In genomic region chr7:142347542-142347941, GRCm38 (mm10) we compare ENCODE assay signal across 22 mouse cellular contexts. TPM values are rescaled to one million over a fixed set of nuclear protein-coding genes. Genes with fewer than 3 reads are reported as not detected.
DNase-seq lines count a peak whose midpoint lies in the region; ATAC-seq lines count a peak whose summit lies in the region.
"Had no signal": no experiment of that assay in that cellular context is flagged by ENCODE, and none has a peak within 500 bp of the region (broad histone marks: within the 10 kb centered on the region; RNA-seq: fewer than 3 reads in every experiment).

No protein-coding gene starts in this region.

- 0 out of 2 replicates have a peak, but pooled peaks have one; percentile 42 for ATAC-seq in erythroblast, adult 5-6 weeks (replicated peaks; ENCODE audit: low FRiP score, poor library complexity, severe bottlenecking)
- ATAC-seq in liver, embryonic 11.5 days (replicated peaks; ENCODE audit: low FRiP score) = peak; percentile 76
- ATAC-seq in liver, embryonic 15.5 days (ENCODE audit: insufficient read depth) = peak; percentile 66; the same call in 1 of the 2 replicates
- ATAC-seq in forebrain, embryonic 11.5 days (replicated peaks; ENCODE audit: low FRiP score) = no peak
- ATAC-seq in midbrain, embryonic 14.5 days (ENCODE audit: low FRiP score, low TSS enrichment) = no peak
- ATAC-seq in heart, embryonic 11.5 days (replicated peaks; ENCODE audit: insufficient number of reproducible peaks, low FRiP score, low TSS enrichment) = no peak
- ATAC-seq: forebrain, embryonic 15.5 days had no signal

- H3K4me3 ChIP-seq in liver, embryonic 11.5 days (ENCODE audit: low read depth, low read length) = no peak overlapping the region
- H3K4me3 ChIP-seq in liver, embryonic 15.5 days (replicated peaks) = no peak overlapping the region
- H3K4me3 ChIP-seq in forebrain, embryonic 11.5 days (ENCODE audit: low read depth, low read length) = no peak overlapping the region
- no peak overlapping the region for H3K4me3 ChIP-seq in midbrain, embryonic 14.5 days (replicated peaks; ENCODE audit: low read depth, low read length)
- no peak overlapping the region for H3K4me3 ChIP-seq in heart, embryonic 11.5 days (ENCODE audit: low read depth, low read length)
- H3K4me3 ChIP-seq: embryonic facial prominence, embryonic 13.5 days; forebrain, embryonic 10.5 days; forebrain, embryonic 15.5 days; hindbrain, embryonic 12.5 days had no signal

- no peak overlapping the region for H3K4me2 ChIP-seq in liver, embryonic 11.5 days
- H3K4me2 ChIP-seq in liver, embryonic 15.5 days = no peak overlapping the region
- H3K4me2 ChIP-seq in forebrain, embryonic 11.5 days (ENCODE audit: low read depth, low read length, severe bottlenecking) = no peak overlapping the region
- no peak overlapping the region for H3K4me2 ChIP-seq in midbrain, embryonic 14.5 days (ENCODE audit: low read length)
- no peak overlapping the region for H3K4me2 ChIP-seq in heart, embryonic 11.5 days
- H3K4me2 ChIP-seq: embryonic facial prominence, embryonic 13.5 days; forebrain, embryonic 15.5 days; hindbrain, embryonic 12.5 days had no signal

- no peaks in the 10 kb centered on the region for H3K36me3 ChIP-seq in liver, embryonic 11.5 days (ENCODE audit: control insufficient read depth, insufficient read depth, low read length)
- no peaks in the 10 kb centered on the region for H3K36me3 ChIP-seq in liver, embryonic 15.5 days (replicated peaks)
- no peaks in the 10 kb centered on the region for H3K36me3 ChIP-seq in forebrain, embryonic 11.5 days (ENCODE audit: control insufficient read depth, insufficient read depth, low read length)
- no peaks in the 10 kb centered on the region for H3K36me3 ChIP-seq in midbrain, embryonic 14.5 days (ENCODE audit: control insufficient read depth, insufficient read depth, low read length)
- no peaks in the 10 kb centered on the region for H3K36me3 ChIP-seq in heart, embryonic 11.5 days (ENCODE audit: control insufficient read depth, insufficient read depth, low read length)
- H3K36me3 ChIP-seq: embryonic facial prominence, embryonic 13.5 days; forebrain, embryonic 10.5 days; forebrain, embryonic 15.5 days; hindbrain, embryonic 12.5 days had no signal

- 38% methylated on average over 4 of the region's 4 CpGs for WGBS in liver, embryonic 11.5 days
- 26% methylated on average over 4 of the region's 4 CpGs for WGBS in liver, embryonic 15.5 days (ENCODE audit: insufficient replicate concordance)
- WGBS in forebrain, embryonic 11.5 days = 85% methylated on average over 4 of the region's 4 CpGs
- WGBS in midbrain, embryonic 14.5 days = 82% methylated on average over 4 of the region's 4 CpGs
- WGBS in heart, embryonic 11.5 days (ENCODE audit: insufficient replicate concordance) = 58% methylated on average over 4 of the region's 4 CpGs

- H3K9me3 ChIP-seq in liver, embryonic 11.5 days (ENCODE audit: control insufficient read depth, low read length) = no peaks in the 10 kb centered on the region
- no peaks in the 10 kb centered on the region for H3K9me3 ChIP-seq in liver, embryonic 15.5 days (replicated peaks)
- no peaks in the 10 kb centered on the region for H3K9me3 ChIP-seq in forebrain, embryonic 11.5 days (ENCODE audit: control insufficient read depth, low read length)
- H3K9me3 ChIP-seq in midbrain, embryonic 14.5 days (ENCODE audit: control insufficient read depth, low read length) = no peaks in the 10 kb centered on the region
- H3K9me3 ChIP-seq in heart, embryonic 11.5 days (replicated peaks; ENCODE audit: control insufficient read depth, low read length) = no peaks in the 10 kb centered on the region
- H3K9me3 ChIP-seq: embryonic facial prominence, embryonic 13.5 days; forebrain, embryonic 10.5 days; forebrain, embryonic 15.5 days; hindbrain, embryonic 12.5 days had no signal

- H3K27me3 ChIP-seq in liver, embryonic 11.5 days (replicated peaks; ENCODE audit: control insufficient read depth, insufficient read depth, low read length) = no peaks in the 10 kb centered on the region
- H3K27me3 ChIP-seq in liver, embryonic 15.5 days = no peaks in the 10 kb centered on the region
- H3K27me3 ChIP-seq in forebrain, embryonic 11.5 days (ENCODE audit: control insufficient read depth, insufficient read depth, low read length) = no peaks in the 10 kb centered on the region
- no peaks in the 10 kb centered on the region for H3K27me3 ChIP-seq in midbrain, embryonic 14.5 days (ENCODE audit: control insufficient read depth, insufficient read depth, low read length)
- no peaks in the 10 kb centered on the region for H3K27me3 ChIP-seq in heart, embryonic 11.5 days (ENCODE audit: control insufficient read depth, insufficient read depth, low read length)
- H3K27me3 ChIP-seq: CH12.LX; embryonic facial prominence, embryonic 13.5 days; forebrain, embryonic 15.5 days had no signal

- no peak overlapping the region for H3K9ac ChIP-seq in liver, embryonic 11.5 days (ENCODE audit: low read depth, low read length)
- no peak overlapping the region for H3K9ac ChIP-seq in liver, embryonic 15.5 days
- H3K9ac ChIP-seq in forebrain, embryonic 11.5 days (ENCODE audit: low read length) = no peak overlapping the region
- H3K9ac ChIP-seq in midbrain, embryonic 14.5 days (replicated peaks; ENCODE audit: low read length) = no peak overlapping the region
- H3K9ac ChIP-seq in heart, embryonic 11.5 days (ENCODE audit: low read depth, low read length) = no peak overlapping the region
- H3K9ac ChIP-seq: embryonic facial prominence, embryonic 13.5 days; forebrain, embryonic 15.5 days; hindbrain, embryonic 12.5 days had no signal

- peaks cover 14% of the 10 kb centered on the region for H3K4me1 ChIP-seq in liver, embryonic 11.5 days (replicated peaks; ENCODE audit: control insufficient read depth, insufficient read depth, low read length)
- H3K4me1 ChIP-seq in liver, embryonic 15.5 days (replicated peaks) = peaks cover 53% of the 10 kb centered on the region
- no peaks in the 10 kb centered on the region for H3K4me1 ChIP-seq in forebrain, embryonic 11.5 days (replicated peaks; ENCODE audit: control insufficient read depth, insufficient read depth, low read length)
- 0 out of 2 replicates have a peak, but pooled peaks cover 10% of the 10 kb centered on the region for H3K4me1 ChIP-seq in midbrain, embryonic 14.5 days (ENCODE audit: control insufficient read depth, insufficient read depth, low read length)
- no peaks in the 10 kb centered on the region for H3K4me1 ChIP-seq in heart, embryonic 11.5 days (ENCODE audit: control insufficient read depth, insufficient read depth, low read length)

- H3K27ac ChIP-seq in liver, embryonic 11.5 days (ENCODE audit: low read depth, low read length) = no peak overlapping the region
- H3K27ac ChIP-seq in liver, embryonic 15.5 days (replicated peaks) = peak overlapping the region; percentile 57; the same call in 1 of the 2 replicates
- H3K27ac ChIP-seq in forebrain, embryonic 11.5 days (ENCODE audit: low read depth, low read length) = no peak overlapping the region
- no peak overlapping the region for H3K27ac ChIP-seq in midbrain, embryonic 14.5 days (replicated peaks; ENCODE audit: low read depth, low read length)
- H3K27ac ChIP-seq in heart, embryonic 11.5 days (ENCODE audit: low read depth, low read length) = no peak overlapping the region
- H3K27ac ChIP-seq: embryonic facial prominence, embryonic 13.5 days; forebrain, embryonic 10.5 days; forebrain, embryonic 15.5 days; hindbrain, embryonic 12.5 days had no signal

- DNase-seq in liver, embryonic 11.5 days (ENCODE audit: low spot score) = no peak
- DNase-seq in forebrain, embryonic 11.5 days (ENCODE audit: low spot score) = no peak
- no peak for DNase-seq in midbrain, embryonic 14.5 days
- DNase-seq: adrenal gland, adult 2 months; adrenal gland, postnatal 25 days; cerebellum, adult 18-20 months; cerebellum, adult 9-11 months; cerebellum, postnatal 36 days; gastrocnemius, postnatal 36 days; heart, adult 11 months; heart, postnatal 10 days; heart, postnatal 4 days had no signal

RNA-seq across cellular contexts. Expression of gene Ifitm10, which starts 26.0 kb away (rescaled TPM):
- 1.0 and 1.2 TPM in 2 replicates for total RNA-seq in erythroblast, adult 5-6 weeks (2015; ENCODE audit: low replicate concordance)
- total RNA-seq in erythroblast, adult 5-6 weeks (2017; ENCODE audit: low replicate concordance) = 0.42 TPM in 1 of 2 replicates, not detected in the other
- 1.8 and 2.4 TPM in 2 replicates for polyA plus RNA-seq in liver, embryonic 11.5 days (2014; fragmentation: Nextera tagmentation; extraction: Ambion mirVana)
- 1.9 and 2.1 TPM in 2 replicates for polyA plus RNA-seq in liver, embryonic 15.5 days (2015; fragmentation: Nextera tagmentation; extraction: Ambion mirVana)
- 0.24 and 0.32 TPM in 2 replicates for polyA plus RNA-seq in forebrain, embryonic 11.5 days (2014; fragmentation: Nextera tagmentation; extraction: Ambion mirVana)
- polyA plus RNA-seq in midbrain, embryonic 14.5 days (2014; fragmentation: Nextera tagmentation; extraction: Ambion mirVana) = 3.9 and 6.1 TPM in 2 replicates
- polyA plus RNA-seq in heart, embryonic 11.5 days (2014; fragmentation: Nextera tagmentation; extraction: Ambion mirVana) = 7.6 and 8.3 TPM in 2 replicates
- total RNA-seq: CH12.LX had no signal

RNA-seq across cellular contexts. Expression of gene Gm49369, which starts 34.9 kb away (rescaled TPM):
- total RNA-seq in erythroblast, adult 5-6 weeks (2015; ENCODE audit: low replicate concordance) = not detected in 2 replicates
- total RNA-seq in erythroblast, adult 5-6 weeks (2017; ENCODE audit: low replicate concordance) = 121 and 215 TPM in 2 replicates
- not detected in 2 replicates for polyA plus RNA-seq in liver, embryonic 11.5 days (2014; fragmentation: Nextera tagmentation; extraction: Ambion mirVana)
- 0.54 and 0.78 TPM in 2 replicates for polyA plus RNA-seq in liver, embryonic 15.5 days (2015; fragmentation: Nextera tagmentation; extraction: Ambion mirVana)
- not detected in 2 replicates for polyA plus RNA-seq in forebrain, embryonic 11.5 days (2014; fragmentation: Nextera tagmentation; extraction: Ambion mirVana)
- polyA plus RNA-seq in midbrain, embryonic 14.5 days (2014; fragmentation: Nextera tagmentation; extraction: Ambion mirVana) = 1.8 TPM in 1 of 2 replicates, not detected in the other
- polyA plus RNA-seq in heart, embryonic 11.5 days (2014; fragmentation: Nextera tagmentation; extraction: Ambion mirVana) = 1.9 TPM in 1 of 2 replicates, not detected in the other
- polyA plus RNA-seq: adrenal gland, adult 2 months; embryonic facial prominence, embryonic 13.5 days; forebrain, embryonic 10.5 days; heart, embryonic 14.5 days; hindbrain, embryonic 12.5 days had no signal

RNA-seq across cellular contexts. Expression of gene Ctsd, which starts 40.3 kb away (rescaled TPM):
- 138 and 155 TPM in 2 replicates for total RNA-seq in erythroblast, adult 5-6 weeks (2015; ENCODE audit: low replicate concordance)
- 126 and 150 TPM in 2 replicates for total RNA-seq in erythroblast, adult 5-6 weeks (2017; ENCODE audit: low replicate concordance)
- 316 and 340 TPM in 2 replicates for polyA plus RNA-seq in liver, embryonic 11.5 days (2014; fragmentation: Nextera tagmentation; extraction: Ambion mirVana)
- polyA plus RNA-seq in liver, embryonic 15.5 days (2015; fragmentation: Nextera tagmentation; extraction: Ambion mirVana) = 377 and 446 TPM in 2 replicates
- 129 and 147 TPM in 2 replicates for polyA plus RNA-seq in forebrain, embryonic 11.5 days (2014; fragmentation: Nextera tagmentation; extraction: Ambion mirVana)
- 208 and 229 TPM in 2 replicates for polyA plus RNA-seq in midbrain, embryonic 14.5 days (2014; fragmentation: Nextera tagmentation; extraction: Ambion mirVana)
- polyA plus RNA-seq in heart, embryonic 11.5 days (2014; fragmentation: Nextera tagmentation; extraction: Ambion mirVana) = 378 and 446 TPM in 2 replicates

RNA-seq across cellular contexts. Expression of gene Krtap5-4, which starts 44.2 kb away (rescaled TPM):
- not detected in 2 replicates for total RNA-seq in erythroblast, adult 5-6 weeks (2015; ENCODE audit: low replicate concordance)
- not detected in 2 replicates for total RNA-seq in erythroblast, adult 5-6 weeks (2017; ENCODE audit: low replicate concordance)
- polyA plus RNA-seq in liver, embryonic 11.5 days (2014; fragmentation: Nextera tagmentation; extraction: Ambion mirVana) = not detected in 2 replicates
- not detected in 2 replicates for polyA plus RNA-seq in liver, embryonic 15.5 days (2015; fragmentation: Nextera tagmentation; extraction: Ambion mirVana)
- not detected in 2 replicates for polyA plus RNA-seq in forebrain, embryonic 11.5 days (2014; fragmentation: Nextera tagmentation; extraction: Ambion mirVana)
- not detected in 2 replicates for polyA plus RNA-seq in midbrain, embryonic 14.5 days (2014; fragmentation: Nextera tagmentation; extraction: Ambion mirVana)
- polyA plus RNA-seq in heart, embryonic 11.5 days (2014; fragmentation: Nextera tagmentation; extraction: Ambion mirVana) = 0.26 TPM in 1 of 2 replicates, not detected in the other
- total RNA-seq: adrenal gland, adult 2 months; adrenal gland, postnatal 25 days; CH12.LX; gastrocnemius, adult 8-10 months; gastrocnemius, postnatal 36 days; heart, postnatal 10 days; heart, postnatal 4 days had no signal
- polyA plus RNA-seq: adrenal gland, adult 2 months; embryonic facial prominence, embryonic 13.5 days; forebrain, embryonic 10.5 days; forebrain, embryonic 15.5 days; hindbrain, embryonic 12.5 days had no signal

RNA-seq across cellular contexts. Expression of gene Krtap5-1, which starts 50.6 kb away (rescaled TPM):
- total RNA-seq in erythroblast, adult 5-6 weeks (2015; ENCODE audit: low replicate concordance) = not detected in 2 replicates
- not detected in 2 replicates for total RNA-seq in erythroblast, adult 5-6 weeks (2017; ENCODE audit: low replicate concordance)
- not detected in 2 replicates for polyA plus RNA-seq in liver, embryonic 11.5 days (2014; fragmentation: Nextera tagmentation; extraction: Ambion mirVana)
- polyA plus RNA-seq in liver, embryonic 15.5 days (2015; fragmentation: Nextera tagmentation; extraction: Ambion mirVana) = not detected in 2 replicates
- polyA plus RNA-seq in forebrain, embryonic 11.5 days (2014; fragmentation: Nextera tagmentation; extraction: Ambion mirVana) = not detected in 2 replicates
- not detected in 2 replicates for polyA plus RNA-seq in midbrain, embryonic 14.5 days (2014; fragmentation: Nextera tagmentation; extraction: Ambion mirVana)
- polyA plus RNA-seq in heart, embryonic 11.5 days (2014; fragmentation: Nextera tagmentation; extraction: Ambion mirVana) = not detected in 2 replicates
- total RNA-seq: adrenal gland, adult 2 months; adrenal gland, postnatal 25 days; CH12.LX; gastrocnemius, adult 8-10 months; gastrocnemius, postnatal 36 days; heart, postnatal 10 days; heart, postnatal 4 days had no signal
- polyA plus RNA-seq: adrenal gland, adult 2 months; embryonic facial prominence, embryonic 13.5 days; forebrain, embryonic 10.5 days; forebrain, embryonic 15.5 days; heart, embryonic 14.5 days; hindbrain, embryonic 12.5 days had no signal

Comparison
In these comparisons a context has a peak if more than half of its experiments do, and no peak if none do; other contexts are left out.
1. ATAC-seq: peak in erythroblast, adult 5-6 weeks (single experiment), liver, embryonic 11.5 days (single experiment) and liver, embryonic 15.5 days (single experiment); none in forebrain, embryonic 11.5 days (single experiment), midbrain, embryonic 14.5 days (single experiment) and heart, embryonic 11.5 days (single experiment).